Mouse (Mus musculus): ENCODE measurements around the gene Cbx1. TPM values are rescaled to one million over a fixed set of nuclear protein-coding genes. Genes with fewer than 3 reads are reported as not detected.
"Not testable (repeated sequence)": the region's sequence is repeated elsewhere in the genome, so short reads cannot be mapped to it uniquely, and the experiment has no call there.

Cbx1 gene
- polyA plus RNA-seq, 1 experiment from 2014 or later, result 200 TPM

- Histone ChIP-seq H3K36me3 (peaks cover 97% of the 10 kb centered on the region), H3K9me3 (replicated peaks) (no peaks in the 10 kb centered on the region), H3K4me3 (no peak overlapping the region), H3K27me3 (ENCODE audit: low read depth, poor library complexity, severe bottlenecking) (no peaks in the 10 kb centered on the region), H3K4me1 (no peaks in the 10 kb centered on the region), H3K27ac (no peak overlapping the region)
- DNase-seq (ENCODE audit: low spot score), result no peak
- WGBS, result 97% methylated on average over 6 of the region's 6 CpGs
Observed at GRCm38 (mm10) chr11:96809562-96810235, 20.8 kb downstream of the Cbx1 start.

GRCm38 (mm10) chr11:96811188-96811587 is 22.3 kb downstream of the Cbx1 start:
- not testable (repeated sequence) for DNase-seq (ENCODE audit: low spot score); H3K27me3 ChIP-seq (ENCODE audit: low read depth, poor library complexity, severe bottlenecking); H3K4me3 ChIP-seq; H3K9me3 ChIP-seq (replicated peaks); H3K27ac ChIP-seq; H3K4me1 ChIP-seq
- H3K36me3 ChIP-seq, result peaks cover 97% of the 10 kb centered on the region
- 87% methylated on average over 1 of the region's 1 CpGs for WGBS

- Histone ChIP-seq H3K27ac (no peak overlapping the region), H3K27me3 (ENCODE audit: low read depth, poor library complexity, severe bottlenecking) (no peaks in the 10 kb centered on the region), H3K4me1 (no peaks in the 10 kb centered on the region), H3K9me3 (replicated peaks) (no peaks in the 10 kb centered on the region), H3K36me3 (peaks cover 97% of the 10 kb centered on the region), H3K4me3 (no peak overlapping the region)
- 86% methylated on average over 4 of the region's 4 CpGs for WGBS
- DNase-seq (ENCODE audit: low spot score), result no peak
Observed at GRCm38 (mm10) chr11:96813455-96813854, 24.5 kb downstream of the Cbx1 start.

GRCm38 (mm10) chr11:96813920-96814319 is 25.0 kb downstream of the Cbx1 start:
- 91% methylated on average over 5 of the region's 5 CpGs for WGBS
- Histone ChIP-seq H3K27ac (no peak overlapping the region), H3K4me3 (no peak overlapping the region), H3K27me3 (ENCODE audit: low read depth, poor library complexity, severe bottlenecking) (no peaks in the 10 kb centered on the region), H3K36me3 (peaks cover 97% of the 10 kb centered on the region), H3K4me1 (no peaks in the 10 kb centered on the region), H3K9me3 (replicated peaks) (no peaks in the 10 kb centered on the region)
- DNase-seq (ENCODE audit: low spot score), result no peak

GRCm38 (mm10) chr11:96814443-96814842 is 25.5 kb downstream of the Cbx1 start:
- Histone ChIP-seq H3K27ac (no peak overlapping the region), H3K4me1 (no peaks in the 10 kb centered on the region), H3K36me3 (peaks cover 97% of the 10 kb centered on the region), H3K4me3 (no peak overlapping the region), H3K9me3 (replicated peaks) (no peaks in the 10 kb centered on the region), H3K27me3 (ENCODE audit: low read depth, poor library complexity, severe bottlenecking) (no peaks in the 10 kb centered on the region)
- DNase-seq (ENCODE audit: low spot score), result no peak
- 89% methylated on average over 2 of the region's 2 CpGs for WGBS

- Histone ChIP-seq H3K27me3 (ENCODE audit: low read depth, poor library complexity, severe bottlenecking) (no peaks in the 10 kb centered on the region), H3K36me3 (peaks cover 97% of the 10 kb centered on the region), H3K4me1 (no peaks in the 10 kb centered on the region), H3K27ac (no peak overlapping the region), H3K9me3 (replicated peaks) (no peaks in the 10 kb centered on the region), H3K4me3 (no peak overlapping the region)
- WGBS, result 92% methylated on average over 2 of the region's 2 CpGs
- no peak for DNase-seq (ENCODE audit: low spot score)
Observed at GRCm38 (mm10) chr11:96815895-96816294, 27.0 kb downstream of the Cbx1 start.

GRCm38 (mm10) chr11:96816494-96816893 is 27.6 kb downstream of the Cbx1 start:
- H3K36me3 ChIP-seq, result peaks cover 97% of the 10 kb centered on the region
- 92% methylated on average over 1 of the region's 1 CpGs for WGBS

GRCm38 (mm10) chr11:96816979-96817378 is 28.1 kb downstream of the Cbx1 start:
- Histone ChIP-seq H3K4me3 (no peak overlapping the region), H3K27ac (no peak overlapping the region), H3K9me3 (replicated peaks) (no peaks in the 10 kb centered on the region), H3K36me3 (peaks cover 97% of the 10 kb centered on the region), H3K4me1 (no peaks in the 10 kb centered on the region), H3K27me3 (ENCODE audit: low read depth, poor library complexity, severe bottlenecking) (no peaks in the 10 kb centered on the region)
- 93% methylated on average over 5 of the region's 5 CpGs for WGBS
- DNase-seq (ENCODE audit: low spot score), result no peak

More at GRCm38 (mm10) chr11:96816494-96816893, 27.6 kb downstream of the Cbx1 start:
- Histone ChIP-seq H3K4me3 (no peak overlapping the region), H3K27me3 (ENCODE audit: low read depth, poor library complexity, severe bottlenecking) (no peaks in the 10 kb centered on the region), H3K27ac (no peak overlapping the region), H3K4me1 (no peaks in the 10 kb centered on the region), H3K9me3 (replicated peaks) (no peaks in the 10 kb centered on the region)
- DNase-seq (ENCODE audit: low spot score), result no peak

GRCm38 (mm10) chr11:96818128-96818710 is 29.3 kb downstream of the Cbx1 start:
- Histone ChIP-seq H3K27ac (no peak overlapping the region), H3K4me1 (peaks cover 9% of the 10 kb centered on the region), H3K27me3 (ENCODE audit: low read depth, poor library complexity, severe bottlenecking) (no peaks in the 10 kb centered on the region), H3K4me3 (no peak overlapping the region), H3K36me3 (peaks cover 97% of the 10 kb centered on the region), H3K9me3 (replicated peaks) (no peaks in the 10 kb centered on the region)
- 92% methylated on average over 8 of the region's 8 CpGs for WGBS
- DNase-seq (ENCODE audit: low spot score), result no peak

- WGBS, result 90% methylated on average over 10 of the region's 10 CpGs
- peaks cover 47% of the 10 kb centered on the region for H3K4me1 ChIP-seq
- H3K4me3 ChIP-seq, result no peak overlapping the region
- H3K9me3 ChIP-seq (replicated peaks), result no peaks in the 10 kb centered on the region
- no peak overlapping the region for H3K27ac ChIP-seq
- no peak for DNase-seq (ENCODE audit: low spot score)
- H3K27me3 ChIP-seq (ENCODE audit: low read depth, poor library complexity, severe bottlenecking), result no peaks in the 10 kb centered on the region
- peaks cover 95% of the 10 kb centered on the region for H3K36me3 ChIP-seq
Observed at GRCm38 (mm10) chr11:96821956-96822355, 33.0 kb downstream of the Cbx1 start.

- Histone ChIP-seq H3K9me3 (replicated peaks) (no peaks in the 10 kb centered on the region), H3K27me3 (ENCODE audit: low read depth, poor library complexity, severe bottlenecking) (no peaks in the 10 kb centered on the region), H3K36me3 (peaks cover 95% of the 10 kb centered on the region), H3K4me3 (peak overlapping the region; percentile 64), H3K4me1 (peaks cover 56% of the 10 kb centered on the region), H3K27ac (peak overlapping the region; percentile 84)
- DNase-seq (ENCODE audit: low spot score), result no peak
- 52% methylated on average over 4 of the region's 4 CpGs for WGBS
Observed at GRCm38 (mm10) chr11:96822675-96823470, 33.9 kb downstream of the Cbx1 start.

GRCm38 (mm10) chr11:96823471-96823837 is 34.5 kb downstream of the Cbx1 start:
- 9% methylated on average over 13 of the region's 13 CpGs for WGBS
- H3K36me3 ChIP-seq, result peaks cover 93% of the 10 kb centered on the region
- H3K9me3 ChIP-seq (replicated peaks), result no peaks in the 10 kb centered on the region
- H3K4me1 ChIP-seq, result peaks cover 62% of the 10 kb centered on the region
- no peaks in the 10 kb centered on the region for H3K27me3 ChIP-seq (ENCODE audit: low read depth, poor library complexity, severe bottlenecking)
- peak overlapping the region; percentile 84 for H3K27ac ChIP-seq
- DNase-seq (ENCODE audit: low spot score), result no peak
- H3K4me3 ChIP-seq, result peak overlapping the region; percentile 64
